Mouse (Mus musculus): Measurements from ENCODE around the gene Apopt1. TPM values are rescaled to one million over a fixed set of nuclear protein-coding genes. Genes with fewer than 3 reads are reported as not detected.

Apopt1 gene
- 39.8 and 46.5 TPM in 2 replicates for polyA plus RNA-seq (2012; rRNA removed)

GRCm38 (mm10) chr12:111713004-111713651, at the start of gene Apopt1, which contains the start of gene Bag5:
Gene Apopt1, plus strand, starts transcription at chr12:111713261.
Gene Bag5, minus strand, starts transcription at chr12:111713257.
- no peak for DNase-seq (ENCODE audit: low read depth)

GRCm38 (mm10) chr12:111664144-111664634, 48.9 kb upstream of the Apopt1 start:
- DNase-seq (ENCODE audit: low read depth), result no peak

GRCm38 (mm10) chr12:111665041-111665880, 47.8 kb upstream of the Apopt1 start:
- DNase-seq (ENCODE audit: low read depth), result no peak

- DNase-seq (ENCODE audit: low read depth), result no peak
These were observed 46.7 kb upstream of the Apopt1 start for GRCm38 (mm10) chr12:111666380-111666779.

- DNase-seq (ENCODE audit: low read depth), result no peak
These were observed 45.6 kb upstream of the Apopt1 start for GRCm38 (mm10) chr12:111667421-111667820.

GRCm38 (mm10) chr12:111668457-111668912, 44.6 kb upstream of the Apopt1 start:
- no peak for DNase-seq (ENCODE audit: low read depth)

GRCm38 (mm10) chr12:111669000-111669788, 43.9 kb upstream of the Apopt1 start:
- DNase-seq (ENCODE audit: low read depth), result no peak

- no peak for DNase-seq (ENCODE audit: low read depth)
These were observed 43.1 kb upstream of the Apopt1 start for GRCm38 (mm10) chr12:111669961-111670360.

- DNase-seq (ENCODE audit: low read depth), result no peak
These were observed 42.6 kb upstream of the Apopt1 start for GRCm38 (mm10) chr12:111670371-111670971.

- no peak for DNase-seq (ENCODE audit: low read depth)
These were observed 42.1 kb upstream of the Apopt1 start for GRCm38 (mm10) chr12:111670976-111671375.

- DNase-seq (ENCODE audit: low read depth), result no peak
These were observed 41.6 kb upstream of the Apopt1 start for GRCm38 (mm10) chr12:111671431-111671902.

- DNase-seq (ENCODE audit: low read depth), result no peak
These were observed 40.9 kb upstream of the Apopt1 start, which contains the start of gene Ckb for GRCm38 (mm10) chr12:111672176-111672575. Gene Ckb, minus strand, starts transcription at chr12:111672338.

GRCm38 (mm10) chr12:111672581-111672980, 40.5 kb upstream of the Apopt1 start:
- no peak for DNase-seq (ENCODE audit: low read depth)

- no peak for DNase-seq (ENCODE audit: low read depth)
These were observed 38.1 kb upstream of the Apopt1 start for GRCm38 (mm10) chr12:111674850-111675486.

- no peak for DNase-seq (ENCODE audit: low read depth)
These were observed 37.1 kb upstream of the Apopt1 start for GRCm38 (mm10) chr12:111675797-111676580.

- no peak for DNase-seq (ENCODE audit: low read depth)
These were observed 35.6 kb upstream of the Apopt1 start for GRCm38 (mm10) chr12:111677421-111677820.

GRCm38 (mm10) chr12:111677882-111678669, 35.0 kb upstream of the Apopt1 start, which contains the start of gene Trmt61a:
Gene Trmt61a, plus strand, starts transcription at chr12:111678105.
- no peak for DNase-seq (ENCODE audit: low read depth)

GRCm38 (mm10) chr12:111678670-111678933, 34.5 kb upstream of the Apopt1 start:
- no peak for DNase-seq (ENCODE audit: low read depth)

- DNase-seq (ENCODE audit: low read depth), result no peak
These were observed 34.1 kb upstream of the Apopt1 start for GRCm38 (mm10) chr12:111678997-111679396.
